Mouse (Mus musculus): ENCODE results near the gene Rad51ap1. TPM values are rescaled to one million over a fixed set of nuclear protein-coding genes. Genes with fewer than 3 reads are reported as not detected.

Gene Rad51ap1
- polyA plus RNA-seq (2015; fragmentation: Nextera tagmentation; extraction: Ambion mirVana): 6.1 and 9.2 TPM in 2 replicates

GRCm38 (mm10) chr6:126939487-126940171 lies at the start of gene Rad51ap1, which contains the start of gene D6Wsu163e:
Gene Rad51ap1, minus strand, starts transcription at chr6:126939587.
Gene D6Wsu163e, plus strand, starts transcription at chr6:126939962.

GRCm38 (mm10) chr6:126921111-126921881 lies 18.1 kb downstream of the Rad51ap1 start, which contains the start of gene Dyrk4:
Gene Dyrk4, minus strand, starts transcription at chr6:126921839.

Other genes starting within 250 kb of the Rad51ap1 start
- gene Kcna6, start 198.9 kb downstream of the Rad51ap1 start, polyA plus RNA-seq (2015; fragmentation: Nextera tagmentation; extraction: Ambion mirVana): 26.0 and 31.1 TPM in 2 replicates
- gene Ndufa9, start 90.5 kb downstream of the Rad51ap1 start, polyA plus RNA-seq (2015; fragmentation: Nextera tagmentation; extraction: Ambion mirVana): 242 and 262 TPM in 2 replicates
- 0.10 TPM in 1 of 2 replicates, not detected in the other for gene Akap3, start 86.5 kb downstream of the Rad51ap1 start, polyA plus RNA-seq (2015; fragmentation: Nextera tagmentation; extraction: Ambion mirVana)
- gene Dyrk4, start 17.7 kb downstream of the Rad51ap1 start, polyA plus RNA-seq (2015; fragmentation: Nextera tagmentation; extraction: Ambion mirVana): 0.19 and 0.29 TPM in 2 replicates
- gene D6Wsu163e, start 375 bp upstream of the Rad51ap1 start, polyA plus RNA-seq (2015; fragmentation: Nextera tagmentation; extraction: Ambion mirVana): 27.6 and 32.8 TPM in 2 replicates
- gene Fgf6, start 76.0 kb upstream of the Rad51ap1 start, polyA plus RNA-seq (2015; fragmentation: Nextera tagmentation; extraction: Ambion mirVana): 0.03 TPM in 1 of 2 replicates, not detected in the other
- 0.40 and 0.57 TPM in 2 replicates for gene Fgf23, start 133.3 kb upstream of the Rad51ap1 start, polyA plus RNA-seq (2015; fragmentation: Nextera tagmentation; extraction: Ambion mirVana)
- gene Tigar, start 170.0 kb upstream of the Rad51ap1 start, polyA plus RNA-seq (2015; fragmentation: Nextera tagmentation; extraction: Ambion mirVana): 4.9 and 7.2 TPM in 2 replicates
- gene Ccnd2, start 212.6 kb upstream of the Rad51ap1 start, polyA plus RNA-seq (2015; fragmentation: Nextera tagmentation; extraction: Ambion mirVana): 145 and 159 TPM in 2 replicates

Measured in neural tube, postnatal 0 days (tissue).